Mouse (Mus musculus) liver, adult 2 months (tissue): Measurements from ENCODE around the gene Xcr1.

Source experiments
- CTCF ChIP-seq: fragments of 200-500 bp; IDR thresholded peaks from 2 replicates; pipeline ENCODE4 v1.5.1; 2011; ENCODE audit warnings: low read depth, low read length, control low read depth
- POLR2A ChIP-seq: fragments of 200-500 bp; IDR thresholded peaks from 2 replicates; pipeline ENCODE4 v1.6.1; 2011; ENCODE audit warnings: low read length, control low read depth; ENCODE audit not compliant: insufficient read depth; ENCODE audit errors: extremely low read depth

DNA sequence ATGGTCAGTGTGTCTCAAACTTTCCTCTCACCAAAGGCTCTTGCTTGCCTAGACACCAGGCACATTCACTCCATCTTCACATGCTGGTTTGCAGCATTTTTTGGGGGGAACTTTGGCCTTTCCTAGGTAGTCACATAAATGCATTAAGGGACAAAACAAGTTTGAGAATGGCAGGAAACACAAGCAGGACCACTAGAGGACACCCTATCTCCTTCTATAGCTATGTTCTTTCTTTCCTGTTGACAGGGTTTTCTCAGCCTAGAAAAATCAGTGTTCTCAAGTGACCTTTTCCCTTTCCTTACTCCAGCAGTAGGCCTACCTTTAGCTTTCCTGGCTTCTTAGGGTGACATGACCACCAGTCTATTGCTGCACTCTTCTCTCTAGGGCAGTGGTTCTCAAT lies 58.9 kb downstream of the Xcr1 start:
- TF ChIP-seq POLR2A = no peak
- peak; percentile 25; the same call in 1 of the 2 replicates for TF ChIP-seq CTCF
